Mouse (Mus musculus) limb, embryonic 14.5 days (tissue): ENCODE results near the gene Ang2. TPM values are rescaled to one million over a fixed set of nuclear protein-coding genes. Genes with fewer than 3 reads are reported as not detected.

Experiments
- ATAC-seq: fragments of 200-750 bp; cut with Nextera tagmentation; 2 replicates; pipeline ENCODE4 v1.8.0; 2017; ENCODE audit warnings: low read depth, moderate number of reproducible peaks, moderate TSS enrichment; ENCODE audit not compliant: low FRiP score
- DNase-seq: peaks from one replicate; pipeline ENCODE4 v3.0.0-alpha.2; 2015; ENCODE audit warnings: low spot score
- H3K27ac ChIP-seq: fragments of 300-500 bp; sonication (generic); replicated peaks from 2 replicates; pipeline ENCODE4 v1.5.1; 2014; ENCODE audit warnings: low read depth, mild to moderate bottlenecking, low read length, moderate library complexity, mixed read lengths
- H3K27me3 ChIP-seq: fragments of 300-500 bp; sonication (generic); 2 replicates; pipeline ENCODE4 v1.6.1; 2014; ENCODE audit warnings: low read length, mixed read lengths; ENCODE audit not compliant: control insufficient read depth, insufficient read depth
- H3K36me3 ChIP-seq: fragments of 300-500 bp; sonication (generic); 2 replicates; pipeline ENCODE4 v1.6.1; 2014; ENCODE audit warnings: mild to moderate bottlenecking, low read length, moderate library complexity, mixed read lengths; ENCODE audit not compliant: control insufficient read depth, insufficient read depth
- H3K4me1 ChIP-seq: fragments of 300-500 bp; sonication (generic); 2 replicates; pipeline ENCODE4 v1.6.1; 2014; ENCODE audit warnings: antibody characterized with exemption, low read length, mixed read lengths; ENCODE audit not compliant: control insufficient read depth, insufficient read depth
- H3K4me2 ChIP-seq: fragments of 300-500 bp; sonication (generic); replicated peaks from 2 replicates; pipeline ENCODE4 v1.6.1; 2014; ENCODE audit warnings: low read depth, mild to moderate bottlenecking, low read length, moderate library complexity; ENCODE audit not compliant: severe bottlenecking
- H3K4me3 ChIP-seq: fragments of 300-500 bp; sonication (generic); replicated peaks from 2 replicates; pipeline ENCODE4 v1.5.1; 2014; ENCODE audit warnings: low read length
- H3K9ac ChIP-seq: fragments of 300-500 bp; sonication (generic); 2 replicates; pipeline ENCODE4 v1.6.1; 2014; ENCODE audit warnings: mild to moderate bottlenecking, low read depth, low read length, moderate library complexity; ENCODE audit not compliant: severe bottlenecking
- H3K9me3 ChIP-seq: fragments of 300-500 bp; sonication (generic); 2 replicates; pipeline ENCODE4 v1.6.1; 2016; ENCODE audit warnings: low read length; ENCODE audit not compliant: control insufficient read depth
- POLR2A ChIP-seq: fragments of 200-500 bp; IDR thresholded peaks from 2 replicates; pipeline ENCODE4 v1.8.0; 2012; ENCODE audit warnings: inconsistent platforms, mild to moderate bottlenecking, moderate library complexity, borderline replicate concordance; ENCODE audit not compliant: insufficient read depth, insufficient read length; ENCODE audit errors: extremely low read depth
- WGBS: fragments of 180-500 bp; shearing (Covaris S2); extraction: QIAGEN DNeasy Blood & Tissue Kit; methylation state at CpG from one replicate; pipeline ENCODE4 v1.1.7; 2014; 5-methylcytosine and 5-hydroxymethylcytosine counted together
- polyA plus RNA-seq, 2 experiments: library from polyadenylated mRNA; depleted of rRNA in 1 of 2; stranded (reverse) in 1 of 2; unstranded in 1 of 2; fragments of >200 nt; fragmentation: Nextera tagmentation in 1 of 2; extraction: Ambion mirVana in 1 of 2; gene quantifications; 2 replicates each; pipeline versions ENCODE4 v1.2.1 to v1.2.3; 2012 to 2014

Gene Ang2
- polyA plus RNA-seq, 2 experiments: not detected

DNA sequence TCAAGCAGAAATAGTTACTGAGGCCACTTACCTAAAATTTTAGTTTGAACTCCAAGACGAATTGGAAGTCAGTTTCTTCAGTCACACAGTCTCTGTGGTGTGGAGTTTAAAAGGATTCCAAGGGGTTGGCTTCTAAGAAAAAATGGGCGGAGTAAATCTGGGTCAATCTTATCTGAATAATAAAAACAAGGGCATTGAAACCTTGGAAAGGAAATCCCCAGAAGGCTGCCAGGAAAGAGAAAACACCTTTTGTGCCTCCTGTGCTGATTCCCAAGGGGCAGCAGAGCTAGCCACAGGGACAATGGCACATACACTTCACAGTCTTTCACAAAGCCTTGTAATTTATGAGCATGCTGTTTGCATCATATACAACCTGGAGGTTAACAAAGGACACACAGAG is 52.3 kb downstream of the Ang2 start, which contains the start of gene Rnase1:
Rnase1 (minus strand) TSS at position 101 of the 400 bp plus-strand sequence.
- no peaks in the 10 kb centered on the region for H3K36me3 ChIP-seq
- no peak within 1 kb of the TSS for H3K4me3 ChIP-seq
- 65% methylated on average over 2 of the region's 2 CpGs for WGBS
- DNase-seq (no peak), ATAC-seq (no peak)
- no peak within 1 kb of the TSS for H3K4me2 ChIP-seq
- TF ChIP-seq POLR2A: no peak
- no peaks in the 10 kb centered on the region for H3K27me3 ChIP-seq
- H3K27ac ChIP-seq: no peak within 1 kb of the TSS
- H3K9ac ChIP-seq: no peak within 1 kb of the TSS
- no peaks in the 10 kb centered on the region for H3K9me3 ChIP-seq
- no peaks in the 10 kb centered on the region for H3K4me1 ChIP-seq

DNA sequence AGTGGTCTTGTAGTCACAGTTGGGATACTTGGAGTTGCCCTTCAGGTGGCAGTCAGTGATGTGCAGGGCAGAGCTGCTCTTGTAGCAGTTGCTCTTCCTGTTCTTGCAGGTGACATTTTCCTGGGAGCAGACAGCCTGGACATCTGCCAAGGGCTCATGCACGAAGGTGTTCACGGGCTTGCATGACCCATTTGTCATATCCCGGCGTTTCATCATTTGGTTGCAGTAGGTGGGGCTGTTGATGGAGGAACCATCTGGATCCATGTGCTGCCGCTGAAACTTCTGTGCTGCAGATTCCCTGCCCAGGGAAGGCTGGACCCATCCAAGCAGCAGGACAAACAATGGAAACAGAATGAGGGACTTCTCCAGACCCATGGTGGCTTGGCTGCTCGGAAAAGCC is 53.4 kb downstream of the Ang2 start:
- DNase-seq: no peak
- ATAC-seq: no peak
- H3K4me2 ChIP-seq: no peak overlapping the region

More for the DNA sequence above, 53.4 kb downstream of the Ang2 start:
- WGBS: 83% methylated on average over 6 of the region's 6 CpGs
- TF ChIP-seq POLR2A: no peak
- no peaks in the 10 kb centered on the region for H3K36me3 ChIP-seq
- no peaks in the 10 kb centered on the region for H3K9me3 ChIP-seq
- H3K27ac ChIP-seq: no peak overlapping the region
- no peaks in the 10 kb centered on the region for H3K27me3 ChIP-seq
- no peak overlapping the region for H3K9ac ChIP-seq
- no peaks in the 10 kb centered on the region for H3K4me1 ChIP-seq
- H3K4me3 ChIP-seq: no peak overlapping the region

Other genes with a start within 250 kb of the Ang2 start
- gene Pnp2, start 243.2 kb downstream of the Ang2 start, polyA plus RNA-seq (2012; rRNA removed): 0.15 and 0.31 TPM in 2 replicates
- gene Pnp2, start 243.2 kb downstream of the Ang2 start, polyA plus RNA-seq (2014; fragmentation: Nextera tagmentation; extraction: Ambion mirVana): 0.37 and 0.39 TPM in 2 replicates
- 0.13 and 0.18 TPM in 2 replicates for gene Rnase10, start 191.4 kb downstream of the Ang2 start, polyA plus RNA-seq (2012; rRNA removed)
- not detected in 2 replicates for gene Rnase10, start 191.4 kb downstream of the Ang2 start, polyA plus RNA-seq (2014; fragmentation: Nextera tagmentation; extraction: Ambion mirVana)
- gene Rnase9, start 157.3 kb downstream of the Ang2 start, polyA plus RNA-seq (2012; rRNA removed): 0.05 TPM in 1 of 2 replicates, not detected in the other
- gene Rnase9, start 157.3 kb downstream of the Ang2 start, polyA plus RNA-seq (2014; fragmentation: Nextera tagmentation; extraction: Ambion mirVana): not detected in 2 replicates
- gene Rnase11, start 149.0 kb downstream of the Ang2 start, polyA plus RNA-seq (2012; rRNA removed): not detected in 2 replicates
- gene Rnase11, start 149.0 kb downstream of the Ang2 start, polyA plus RNA-seq (2014; fragmentation: Nextera tagmentation; extraction: Ambion mirVana): not detected in 2 replicates
- gene Rnase12, start 141.5 kb downstream of the Ang2 start, polyA plus RNA-seq (2012; rRNA removed): 0.14 and 0.17 TPM in 2 replicates
- gene Rnase12, start 141.5 kb downstream of the Ang2 start, polyA plus RNA-seq (2014; fragmentation: Nextera tagmentation; extraction: Ambion mirVana): not detected in 2 replicates
- gene Olfr750, start 124.7 kb downstream of the Ang2 start, polyA plus RNA-seq (2012; rRNA removed): not detected in 2 replicates
- gene Olfr750, start 124.7 kb downstream of the Ang2 start, polyA plus RNA-seq (2014; fragmentation: Nextera tagmentation; extraction: Ambion mirVana): not detected in 2 replicates
- gene Rnase4, start 108.1 kb downstream of the Ang2 start, polyA plus RNA-seq (2012; rRNA removed): 66.2 and 67.4 TPM in 2 replicates
- 51.9 and 59.4 TPM in 2 replicates for gene Rnase4, start 108.1 kb downstream of the Ang2 start, polyA plus RNA-seq (2014; fragmentation: Nextera tagmentation; extraction: Ambion mirVana)
- 9.7 and 13.6 TPM in 2 replicates for gene Ang, start 108.0 kb downstream of the Ang2 start, polyA plus RNA-seq (2012; rRNA removed)
- 7.3 and 8.3 TPM in 2 replicates for gene Ang, start 108.0 kb downstream of the Ang2 start, polyA plus RNA-seq (2014; fragmentation: Nextera tagmentation; extraction: Ambion mirVana)
- gene Eddm3b, start 84.7 kb downstream of the Ang2 start, polyA plus RNA-seq (2012; rRNA removed): 0.04 TPM in 1 of 2 replicates, not detected in the other
- not detected in 2 replicates for gene Eddm3b, start 84.7 kb downstream of the Ang2 start, polyA plus RNA-seq (2014; fragmentation: Nextera tagmentation; extraction: Ambion mirVana)
- 1.1 and 1.3 TPM in 2 replicates for gene Rnase6, start 75.2 kb downstream of the Ang2 start, polyA plus RNA-seq (2012; rRNA removed)
- 0.77 and 2.3 TPM in 2 replicates for gene Rnase6, start 75.2 kb downstream of the Ang2 start, polyA plus RNA-seq (2014; fragmentation: Nextera tagmentation; extraction: Ambion mirVana)
- gene Rnase1, start 52.4 kb downstream of the Ang2 start, polyA plus RNA-seq (2012; rRNA removed): 0.47 and 0.61 TPM in 2 replicates
- 0.39 and 0.61 TPM in 2 replicates for gene Rnase1, start 52.4 kb downstream of the Ang2 start, polyA plus RNA-seq (2014; fragmentation: Nextera tagmentation; extraction: Ambion mirVana)
- gene Rnase2b, start 36.9 kb downstream of the Ang2 start, polyA plus RNA-seq (2012; rRNA removed): not detected in 2 replicates
- not detected in 2 replicates for gene Rnase2b, start 36.9 kb downstream of the Ang2 start, polyA plus RNA-seq (2014; fragmentation: Nextera tagmentation; extraction: Ambion mirVana)
- gene Ear14, start 4.2 kb upstream of the Ang2 start, polyA plus RNA-seq (2012; rRNA removed): not detected in 2 replicates
- not detected in 2 replicates for gene Ear14, start 4.2 kb upstream of the Ang2 start, polyA plus RNA-seq (2014; fragmentation: Nextera tagmentation; extraction: Ambion mirVana)
- not detected in 2 replicates for gene Rnase2a, start 57.0 kb upstream of the Ang2 start, polyA plus RNA-seq (2012; rRNA removed)
- gene Rnase2a, start 57.0 kb upstream of the Ang2 start, polyA plus RNA-seq (2014; fragmentation: Nextera tagmentation; extraction: Ambion mirVana): not detected in 2 replicates
- not detected in 2 replicates for gene Gm7247, start 162.6 kb upstream of the Ang2 start, polyA plus RNA-seq (2012; rRNA removed)
- gene Gm7247, start 162.6 kb upstream of the Ang2 start, polyA plus RNA-seq (2014; fragmentation: Nextera tagmentation; extraction: Ambion mirVana): not detected in 2 replicates
- not detected in 2 replicates for gene Vmn2r88, start 211.7 kb upstream of the Ang2 start, polyA plus RNA-seq (2012; rRNA removed)
- not detected in 2 replicates for gene Vmn2r88, start 211.7 kb upstream of the Ang2 start, polyA plus RNA-seq (2014; fragmentation: Nextera tagmentation; extraction: Ambion mirVana)